Mouse (Mus musculus) megakaryocyte, adult 5-6 weeks (primary cell): ENCODE data around the gene Pigq. TPM values are rescaled to one million over a fixed set of nuclear protein-coding genes. Genes with fewer than 3 reads are reported as not detected.

Experiments used
- ATAC-seq: 2 replicates; pipeline ENCODE4 v1.8.0; 2016; ENCODE audit warnings: mild to moderate bottlenecking, inconsistent platforms; ENCODE audit not compliant: poor library complexity, severe bottlenecking
- total RNA-seq, 2 experiments: library from RNA; stranded (forward) in 1 of 2; stranded (reverse) in 1 of 2; fragments of 153-499, 151-499 nt in 1 of 2; fragments of 221-1000, 200-1000 nt in 1 of 2; gene quantifications; 2 replicates each; pipeline versions ENCODE4 v1.2.3 to v1.2.4; 2015 to 2017

Pigq gene
- total RNA-seq, 2 experiments from 2014 or later: 33.8 to 45.2 TPM

GRCm38 (mm10) chr17:25934526-25934925 is 10.2 kb downstream of the Pigq start:
- no peak for ATAC-seq

- no peak for ATAC-seq
Observed at GRCm38 (mm10) chr17:25925348-25925747, 19.4 kb downstream of the Pigq start.

GRCm38 (mm10) chr17:25922120-25922519 is 22.6 kb downstream of the Pigq start:
- ATAC-seq: no peak

- ATAC-seq: peak; percentile 89
Observed at GRCm38 (mm10) chr17:25919786-25920642, 24.7 kb downstream of the Pigq start.

- no peak for ATAC-seq
Observed at GRCm38 (mm10) chr17:25919144-25919785, 25.5 kb downstream of the Pigq start, which contains the start of gene Rab40c. TSS of gene Rab40c (minus strand) at chr17:25919727.

- no peak for ATAC-seq
Observed at GRCm38 (mm10) chr17:25918037-25918750, 26.5 kb downstream of the Pigq start.

- ATAC-seq: no peak
Observed at GRCm38 (mm10) chr17:25916931-25917647, 27.6 kb downstream of the Pigq start.

- no peak for ATAC-seq
Observed at GRCm38 (mm10) chr17:25914295-25914694, 30.4 kb downstream of the Pigq start.

- ATAC-seq: 0 out of 2 replicates have a peak, but pooled peaks have one; percentile 10
Observed at GRCm38 (mm10) chr17:25913877-25914275, 30.9 kb downstream of the Pigq start.

- no peak for ATAC-seq
Observed at GRCm38 (mm10) chr17:25913186-25913876, 31.4 kb downstream of the Pigq start.

GRCm38 (mm10) chr17:25911816-25912215 is 32.9 kb downstream of the Pigq start:
- ATAC-seq: 0 out of 2 replicates have a peak, but pooled peaks have one; percentile 27

- no peak for ATAC-seq
Observed at GRCm38 (mm10) chr17:25907640-25908039, 37.1 kb downstream of the Pigq start.

- no peak for ATAC-seq
Observed at GRCm38 (mm10) chr17:25903061-25903460, 41.7 kb downstream of the Pigq start.

GRCm38 (mm10) chr17:25900193-25900592 is 44.5 kb downstream of the Pigq start:
- no peak for ATAC-seq

GRCm38 (mm10) chr17:25895891-25896290 is 48.8 kb downstream of the Pigq start:
- no peak for ATAC-seq

- ATAC-seq: peak; percentile 27; the same call in 1 of the 2 replicates
Observed at GRCm38 (mm10) chr17:25895415-25895814, 49.3 kb downstream of the Pigq start.

GRCm38 (mm10) chr17:25893975-25894617 is 50.6 kb downstream of the Pigq start:
- ATAC-seq: peak; percentile 91

- ATAC-seq: no peak
Observed at GRCm38 (mm10) chr17:25888837-25889236, 55.9 kb downstream of the Pigq start.

GRCm38 (mm10) chr17:25887467-25887866 is 57.3 kb downstream of the Pigq start:
- no peak for ATAC-seq
